Mouse (Mus musculus) right cerebral cortex, postnatal 10 days (tissue): ENCODE results near the gene Trem1.

Source experiments
- DNase-seq, 2 experiments: peaks; one replicate each; pipeline ENCODE4 v3.0.0; 2021; ENCODE audit warnings: low spot score in 2 of 2

Trem1 gene

GRCm38 (mm10) chr17:48267591-48267990, 35.0 kb downstream of the Trem1 start:
- DNase-seq = no peak

DNA sequence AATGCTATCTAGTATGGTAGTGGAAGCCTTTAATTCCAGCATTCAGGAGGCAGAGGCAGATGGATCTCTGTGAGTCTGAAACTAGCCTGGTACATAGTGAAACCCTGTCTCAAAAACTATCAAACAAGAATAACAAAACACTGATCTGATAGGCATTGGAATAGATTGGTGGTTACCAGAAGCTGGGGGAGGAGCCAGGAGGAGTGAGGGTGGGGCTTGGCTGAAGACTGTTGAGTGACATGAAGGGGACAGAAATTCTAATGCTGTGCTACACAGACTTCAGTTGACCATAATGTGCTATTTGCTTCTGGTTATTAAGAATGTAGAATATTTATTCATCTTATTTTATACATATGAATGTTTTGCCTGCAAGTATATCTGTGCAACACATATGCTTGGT, 35.7 kb downstream of the Trem1 start:
- DNase-seq = no peak

- DNase-seq = no peak
These were observed 37.3 kb downstream of the Trem1 start for GRCm38 (mm10) chr17:48269833-48270232.

DNA sequence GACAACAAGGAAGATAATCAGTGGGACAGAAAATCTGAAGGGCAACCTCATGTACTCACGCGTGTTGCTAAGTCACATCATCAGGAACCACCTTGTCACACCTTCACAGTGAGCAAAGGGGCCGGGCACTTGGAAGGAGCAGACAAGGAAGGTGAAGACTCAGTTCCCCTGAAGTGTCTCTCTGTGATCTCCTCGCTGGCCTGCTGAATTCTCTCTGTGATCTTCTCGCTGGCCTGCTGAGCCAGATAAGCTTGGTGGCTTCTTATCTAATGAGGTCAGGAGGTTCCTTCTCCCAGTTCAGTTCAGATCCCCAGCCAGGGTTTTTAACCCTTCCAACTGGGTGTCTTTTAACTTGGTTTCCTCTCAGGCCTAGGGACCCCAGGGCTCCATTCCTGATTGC, 39.6 kb downstream of the Trem1 start:
- no peak for DNase-seq

DNA sequence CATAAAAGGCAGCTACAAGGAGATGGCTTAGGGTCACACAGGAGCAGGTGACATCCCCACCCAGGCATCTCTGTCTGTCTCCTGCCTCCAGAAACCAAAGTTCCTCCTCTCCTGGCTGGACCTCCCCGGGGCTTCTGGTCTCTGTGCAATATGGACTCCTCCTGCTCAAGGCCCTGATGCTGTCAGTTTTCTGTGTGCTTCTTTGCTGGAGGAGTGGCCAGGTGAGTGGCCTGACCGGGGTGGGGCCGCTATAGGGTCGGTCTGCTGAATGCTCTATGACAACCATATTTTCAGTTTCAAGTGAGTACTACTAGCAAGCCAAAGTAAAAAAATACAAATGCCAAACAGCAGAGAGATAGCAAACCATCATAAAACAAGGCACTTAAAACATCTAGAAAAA, 40.0 kb downstream of the Trem1 start:
- DNase-seq = no peak

- DNase-seq = no peak
These were observed 41.5 kb downstream of the Trem1 start for GRCm38 (mm10) chr17:48274098-48274497.

DNA sequence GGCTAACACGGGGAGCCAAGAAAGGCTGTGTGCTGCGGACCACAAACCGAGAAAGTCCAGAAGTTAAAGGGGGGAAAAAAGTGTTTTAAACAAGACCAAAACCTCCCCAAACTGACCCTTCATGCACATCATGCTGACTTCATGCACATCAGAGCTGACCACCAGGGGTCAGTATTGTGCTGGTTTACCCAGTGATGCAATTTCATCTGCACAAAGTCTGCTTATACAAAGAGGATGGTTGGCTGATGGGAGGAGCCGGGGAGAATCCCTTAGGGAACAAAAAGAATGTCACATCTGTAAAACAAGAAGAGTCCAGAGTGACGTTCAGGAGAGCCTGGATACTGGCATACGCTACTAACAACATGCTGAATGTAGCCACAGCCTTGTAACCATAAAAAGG, 42.3 kb downstream of the Trem1 start:
- peak; percentile 64 to 79 for DNase-seq

GRCm38 (mm10) chr17:48275736-48276135, 43.2 kb downstream of the Trem1 start:
- DNase-seq = no peak

GRCm38 (mm10) chr17:48278381-48278780, 45.8 kb downstream of the Trem1 start:
- no peak for DNase-seq

DNA sequence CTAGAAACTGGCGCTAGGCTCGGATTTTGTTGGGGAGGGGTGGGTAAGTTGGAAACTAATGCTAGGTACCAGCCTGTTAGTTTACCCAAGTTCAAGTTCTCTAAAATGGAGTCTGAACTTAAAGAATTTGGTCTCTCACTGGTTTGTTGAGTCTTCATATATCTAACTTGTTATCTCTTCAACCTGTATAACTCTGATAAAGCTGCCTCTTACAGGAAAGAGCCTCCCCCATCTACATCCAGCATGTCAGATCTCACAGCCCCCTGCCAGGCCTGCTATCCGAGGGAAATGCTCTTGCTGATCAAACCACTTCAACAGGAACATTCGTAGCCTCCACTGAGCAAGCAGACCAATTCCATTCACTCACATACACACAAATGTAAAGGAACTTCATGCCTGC, 46.4 kb downstream of the Trem1 start:
- DNase-seq = no peak

GRCm38 (mm10) chr17:48280943-48281738, 48.6 kb downstream of the Trem1 start:
- no peak for DNase-seq

DNA sequence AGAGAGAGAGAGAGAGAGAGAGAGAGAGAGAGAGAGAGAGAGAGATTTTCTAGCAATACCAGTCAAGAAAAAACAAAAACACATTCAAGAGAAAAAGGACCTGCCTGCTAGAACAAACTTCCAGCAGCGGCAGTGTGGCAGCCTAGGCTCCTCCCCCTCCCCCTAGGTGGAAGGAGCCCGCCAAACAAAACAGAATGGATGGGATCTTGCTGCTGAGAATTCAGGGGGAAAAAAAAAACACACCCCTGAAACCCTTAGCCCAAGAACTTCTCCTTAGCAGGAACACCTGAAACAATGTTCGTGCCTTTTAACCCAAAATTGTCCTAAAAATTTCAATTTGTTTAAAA, 49.1 kb downstream of the Trem1 start:
- DNase-seq = no peak

DNA sequence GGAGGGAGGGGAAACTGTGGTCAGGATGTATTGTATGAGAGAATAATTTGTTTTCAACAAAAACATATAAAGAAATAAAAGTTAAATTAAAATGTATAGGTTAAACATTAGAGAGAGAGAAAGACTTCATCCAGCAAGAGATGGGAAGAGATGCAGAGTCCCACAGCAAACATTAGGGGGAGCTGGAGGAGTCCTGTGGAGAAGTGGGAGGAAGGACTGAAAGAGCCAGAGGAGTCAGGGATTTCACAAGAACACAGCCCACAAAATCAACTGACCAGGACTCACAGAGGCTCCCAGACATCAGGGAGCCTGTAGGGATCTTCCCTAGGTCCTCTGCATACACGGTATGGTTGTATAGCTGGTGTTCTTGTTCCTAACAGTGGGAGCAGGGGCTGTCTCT, 54.2 kb downstream of the Trem1 start:
- no peak for DNase-seq

DNA sequence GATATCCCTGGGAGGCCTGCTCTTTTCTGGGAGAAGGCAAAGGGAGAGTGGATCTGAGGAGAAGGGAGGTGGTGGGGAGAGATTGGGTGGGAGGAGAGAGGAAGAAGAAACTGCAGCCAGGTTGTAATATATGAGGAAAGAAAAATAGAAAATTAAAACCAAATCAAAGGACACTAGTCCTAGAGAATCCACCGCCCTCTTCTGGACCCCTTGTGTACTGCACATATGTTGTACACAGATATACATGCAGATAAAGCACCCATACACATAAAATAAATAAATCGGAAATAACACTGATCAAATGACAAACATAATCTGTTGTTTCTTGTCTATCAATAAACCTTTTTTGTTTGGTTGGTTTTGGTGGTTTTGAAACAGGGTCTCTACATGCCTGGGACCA, 54.7 kb downstream of the Trem1 start:
- peak in 1 of 2 experiments; percentile 34 for DNase-seq

- no peak for DNase-seq
These were observed 61.1 kb downstream of the Trem1 start for GRCm38 (mm10) chr17:48293500-48294194.
